Mouse (Mus musculus): ENCODE measurements around the gene Ldoc1. TPM values are rescaled to one million over a fixed set of nuclear protein-coding genes. Genes with fewer than 3 reads are reported as not detected.

Gene Ldoc1
- 1.1 and 2.6 TPM in 2 replicates for polyA plus RNA-seq (2016; fragmentation: Nextera tagmentation; extraction: Ambion mirVana)

- peak; percentile 19; the same call in 1 of the 2 replicates for ATAC-seq (ENCODE audit: low FRiP score)
- H3K4me3 ChIP-seq = peak within 1 kb of the TSS; percentile 35
- no peaks in the 10 kb centered on the region for H3K36me3 ChIP-seq
- H3K9ac ChIP-seq = peak within 1 kb of the TSS; percentile 9; the same call in 1 of the 2 replicates
- H3K27me3 ChIP-seq = no peaks in the 10 kb centered on the region
- WGBS = 37% methylated on average over 33 of the region's 34 CpGs
- no peaks in the 10 kb centered on the region for H3K9me3 ChIP-seq (replicated peaks)
- H3K27ac ChIP-seq = no peak within 1 kb of the TSS
- H3K4me2 ChIP-seq (replicated peaks) = peak within 1 kb of the TSS; percentile 61
- H3K4me1 ChIP-seq = no peaks in the 10 kb centered on the region
Observed at GRCm38 (mm10) chrX:61709302-61710033, at the start of gene Ldoc1. Ldoc1 (plus strand) TSS chrX:61709497.

- no peak overlapping the region for H3K4me3 ChIP-seq
- no peaks in the 10 kb centered on the region for H3K27me3 ChIP-seq
- 98% methylated on average over 7 of the region's 7 CpGs for WGBS
- H3K36me3 ChIP-seq = no peaks in the 10 kb centered on the region
- no peak overlapping the region for H3K27ac ChIP-seq
- H3K9ac ChIP-seq = no peak overlapping the region
- no peak for ATAC-seq (ENCODE audit: low FRiP score)
- no peak overlapping the region for H3K4me2 ChIP-seq (replicated peaks)
- no peaks in the 10 kb centered on the region for H3K4me1 ChIP-seq
- no peaks in the 10 kb centered on the region for H3K9me3 ChIP-seq (replicated peaks)
Observed at GRCm38 (mm10) chrX:61710131-61710530, 834 bp downstream of the Ldoc1 start.

GRCm38 (mm10) chrX:61722281-61723028, 13.2 kb downstream of the Ldoc1 start:
- ATAC-seq (ENCODE audit: low FRiP score) = peak; percentile 89
- no peaks in the 10 kb centered on the region for H3K36me3 ChIP-seq
- no peaks in the 10 kb centered on the region for H3K9me3 ChIP-seq (replicated peaks)
- peak overlapping the region; percentile 30; the same call in 1 of the 2 replicates for H3K27ac ChIP-seq
- no peak overlapping the region for H3K9ac ChIP-seq
- peak overlapping the region; percentile 38 for H3K4me2 ChIP-seq (replicated peaks)
- H3K4me1 ChIP-seq = no peaks in the 10 kb centered on the region
- WGBS = 31% methylated on average over 12 of the region's 12 CpGs
- H3K4me3 ChIP-seq = no peak overlapping the region
- no peaks in the 10 kb centered on the region for H3K27me3 ChIP-seq

GRCm38 (mm10) chrX:61723029-61723980, 14.0 kb downstream of the Ldoc1 start:
- peak; percentile 46 for ATAC-seq (ENCODE audit: low FRiP score)
- Histone ChIP-seq H3K27ac (0 out of 2 replicates have a peak overlapping the region, but pooled peaks have one; percentile 30), H3K36me3 (no peaks in the 10 kb centered on the region), H3K4me1 (no peaks in the 10 kb centered on the region), H3K4me2 (replicated peaks) (peak overlapping the region; percentile 38), H3K27me3 (no peaks in the 10 kb centered on the region), H3K9me3 (replicated peaks) (no peaks in the 10 kb centered on the region), H3K9ac (no peak overlapping the region), H3K4me3 (no peak overlapping the region)
- WGBS = 53% methylated on average over 9 of the region's 9 CpGs

GRCm38 (mm10) chrX:61727516-61728310, 18.4 kb downstream of the Ldoc1 start:
- no peaks in the 10 kb centered on the region for H3K4me1 ChIP-seq
- WGBS = 44% methylated on average over 2 of the region's 2 CpGs
- H3K9ac ChIP-seq = no peak overlapping the region
- H3K9me3 ChIP-seq (replicated peaks) = no peaks in the 10 kb centered on the region
- H3K27ac ChIP-seq = no peak overlapping the region
- no peak for ATAC-seq (ENCODE audit: low FRiP score)
- H3K4me2 ChIP-seq (replicated peaks) = no peak overlapping the region
- H3K27me3 ChIP-seq = no peaks in the 10 kb centered on the region
- H3K36me3 ChIP-seq = no peaks in the 10 kb centered on the region
- no peak overlapping the region for H3K4me3 ChIP-seq
